Mouse (Mus musculus): ENCODE measurements around the gene Sympk. TPM values are rescaled to one million over a fixed set of nuclear protein-coding genes. Genes with fewer than 3 reads are reported as not detected.

The Sympk gene
- total RNA-seq, 1 experiment from 2014 or later: 64.8 TPM

- no peak for ATAC-seq (ENCODE audit: extremely low read depth, insufficient number of reproducible peaks, low FRiP score, poor library complexity, severe bottlenecking)
These were observed 70.3 kb downstream of the Sympk start, which contains the start of gene Six5 for GRCm38 (mm10) chr7:19094471-19094825. Gene Six5, plus strand, starts transcription at chr7:19094594.

DNA sequence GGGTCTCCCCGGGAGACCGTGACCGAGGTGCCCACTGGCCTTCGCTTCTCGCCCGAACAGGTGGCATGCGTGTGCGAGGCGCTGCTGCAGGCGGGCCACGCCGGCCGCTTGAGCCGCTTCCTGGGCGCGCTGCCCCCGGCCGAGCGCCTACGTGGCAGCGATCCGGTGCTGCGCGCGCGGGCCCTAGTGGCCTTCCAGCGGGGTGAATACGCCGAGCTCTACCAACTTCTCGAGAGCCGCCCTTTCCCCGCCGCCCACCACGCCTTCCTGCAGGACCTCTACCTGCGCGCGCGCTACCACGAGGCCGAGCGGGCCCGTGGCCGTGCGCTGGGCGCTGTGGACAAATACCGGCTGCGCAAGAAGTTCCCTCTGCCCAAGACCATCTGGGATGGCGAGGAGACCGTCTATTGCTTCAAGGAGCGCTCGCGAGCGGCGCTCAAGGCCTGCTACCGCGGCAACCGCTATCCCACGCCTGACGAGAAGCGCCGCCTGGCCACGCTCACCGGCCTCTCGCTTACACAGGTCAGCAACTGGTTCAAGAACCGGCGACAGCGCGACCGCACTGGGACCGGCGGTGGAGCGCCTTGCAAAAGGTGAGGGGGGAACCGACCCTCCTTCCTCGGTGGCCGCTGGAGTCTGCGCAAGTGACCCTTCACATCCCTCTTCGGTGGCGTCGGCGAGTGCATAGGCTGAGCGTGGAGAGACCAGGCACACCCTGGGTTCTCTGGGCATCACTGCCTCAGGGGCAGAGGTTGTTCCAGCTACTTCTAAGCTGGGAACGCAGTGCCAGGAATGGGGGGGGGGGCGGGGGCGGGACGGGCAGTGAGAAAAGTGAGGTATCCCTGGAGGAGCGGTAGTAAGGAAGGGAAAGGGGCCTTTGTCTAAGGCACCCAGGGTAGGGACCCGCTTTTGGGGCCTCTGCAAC, 70.9 kb downstream of the Sympk start:
- ATAC-seq (ENCODE audit: extremely low read depth, insufficient number of reproducible peaks, low FRiP score, poor library complexity, severe bottlenecking): no peak

DNA sequence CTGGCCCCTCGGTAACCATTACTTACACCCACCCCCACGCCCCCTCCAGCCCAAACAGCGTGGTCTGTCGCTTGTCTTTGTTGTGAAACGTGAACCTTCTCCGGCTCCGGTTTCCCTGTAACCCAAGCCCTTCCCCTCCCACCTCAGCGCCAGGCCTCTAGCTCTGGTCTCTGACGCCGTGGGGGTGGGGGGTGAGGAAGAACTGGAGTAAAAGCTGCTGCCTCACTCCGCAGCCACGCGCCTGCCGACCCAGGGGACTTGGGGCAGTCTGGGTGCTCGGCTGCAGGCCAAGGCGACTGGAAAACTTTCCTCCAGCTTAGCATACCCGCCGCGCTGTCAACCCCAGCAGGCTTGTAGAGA, 71.6 kb downstream of the Sympk start:
- ATAC-seq (ENCODE audit: extremely low read depth, insufficient number of reproducible peaks, low FRiP score, poor library complexity, severe bottlenecking): no peak

- ATAC-seq (ENCODE audit: extremely low read depth, insufficient number of reproducible peaks, low FRiP score, poor library complexity, severe bottlenecking): no peak
These were observed 72.3 kb downstream of the Sympk start for GRCm38 (mm10) chr7:19096421-19096976.

DNA sequence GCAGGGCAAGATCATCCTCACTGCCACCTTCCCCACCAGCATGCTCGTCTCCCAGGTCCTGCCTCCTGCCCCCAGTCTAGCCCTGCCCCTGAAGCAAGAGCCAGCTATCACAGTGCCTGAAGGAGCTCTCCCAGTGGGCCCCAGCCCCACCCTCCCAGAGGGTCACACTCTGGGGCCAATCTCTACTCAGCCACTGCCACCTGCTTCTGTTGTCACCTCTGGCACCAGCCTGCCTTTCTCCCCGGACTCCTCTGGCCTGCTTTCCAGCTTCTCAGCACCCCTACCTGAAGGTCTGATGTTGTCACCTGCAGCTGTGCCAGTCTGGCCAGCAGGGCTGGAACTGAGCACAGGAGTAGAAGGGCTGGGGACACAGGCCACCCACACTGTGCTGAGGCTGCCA, 73.0 kb downstream of the Sympk start:
- no peak for ATAC-seq (ENCODE audit: extremely low read depth, insufficient number of reproducible peaks, low FRiP score, poor library complexity, severe bottlenecking)

GRCm38 (mm10) chr7:19097863-19098262, 73.7 kb downstream of the Sympk start:
- no peak for ATAC-seq (ENCODE audit: extremely low read depth, insufficient number of reproducible peaks, low FRiP score, poor library complexity, severe bottlenecking)

GRCm38 (mm10) chr7:19098811-19099210, 74.6 kb downstream of the Sympk start:
- ATAC-seq (ENCODE audit: extremely low read depth, insufficient number of reproducible peaks, low FRiP score, poor library complexity, severe bottlenecking): no peak

DNA sequence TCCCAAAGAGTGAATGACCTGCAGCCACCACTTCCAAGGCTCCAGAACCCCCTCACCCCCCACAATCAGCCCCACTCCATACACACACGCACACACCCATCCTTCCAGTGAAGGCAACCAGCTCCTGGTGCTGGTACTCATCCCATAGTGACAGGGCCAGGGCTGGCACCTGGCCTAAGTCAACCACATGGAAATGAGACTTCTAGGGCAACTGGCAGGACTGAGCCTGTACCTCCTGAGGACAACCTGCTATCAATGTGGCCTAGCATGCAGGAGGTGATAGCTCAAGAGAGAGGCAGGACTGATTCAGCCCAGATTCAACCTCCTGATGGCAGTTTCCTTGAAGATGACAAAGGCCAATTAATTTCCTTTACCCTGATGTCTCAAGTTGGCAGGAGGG, 76.1 kb downstream of the Sympk start:
- no peak for ATAC-seq (ENCODE audit: extremely low read depth, insufficient number of reproducible peaks, low FRiP score, poor library complexity, severe bottlenecking)

GRCm38 (mm10) chr7:19103741-19104140, 79.6 kb downstream of the Sympk start:
- no peak for ATAC-seq (ENCODE audit: extremely low read depth, insufficient number of reproducible peaks, low FRiP score, poor library complexity, severe bottlenecking)

Other genes with a start within 250 kb of the Sympk start
- not detected in 2 replicates for gene Psg19, start 225.9 kb upstream of the Sympk start, total RNA-seq (2017)
- not detected in 2 replicates for gene Psg17, start 202.8 kb upstream of the Sympk start, total RNA-seq (2017)
- 0.49 TPM in 1 of 2 replicates, not detected in the other for gene Mill2, start 184.4 kb upstream of the Sympk start, total RNA-seq (2017)
- gene Pglyrp1, start 153.0 kb upstream of the Sympk start, total RNA-seq (2017): 146 and 154 TPM in 2 replicates
- 16.2 and 17.5 TPM in 2 replicates for gene Ccdc61, start 114.0 kb upstream of the Sympk start, total RNA-seq (2017)
- gene Nova2, start 98.5 kb upstream of the Sympk start, total RNA-seq (2017): not detected in 2 replicates
- not detected in 2 replicates for gene Nanos2, start 37.0 kb upstream of the Sympk start, total RNA-seq (2017)
- 0.74 and 2.0 TPM in 2 replicates for gene Mypop, start 33.1 kb upstream of the Sympk start, total RNA-seq (2017)
- gene Irf2bp1, start 20.3 kb upstream of the Sympk start, total RNA-seq (2017): 13.2 and 16.9 TPM in 2 replicates
- gene Foxa3, start 839 bp upstream of the Sympk start, total RNA-seq (2017): not detected in 2 replicates
- gene Rsph6a, start 30.3 kb downstream of the Sympk start, total RNA-seq (2017): 0.35 and 0.37 TPM in 2 replicates
- 3.1 and 3.4 TPM in 2 replicates for gene Dmwd, start 51.9 kb downstream of the Sympk start, total RNA-seq (2017)
- gene Dmpk, start 59.5 kb downstream of the Sympk start, total RNA-seq (2017): 1.4 and 2.1 TPM in 2 replicates
- 0.12 TPM in 1 of 2 replicates, not detected in the other for gene Six5, start 70.2 kb downstream of the Sympk start, total RNA-seq (2017)
- gene Gm4969, start 94.0 kb downstream of the Sympk start, total RNA-seq (2017): not detected in 2 replicates
- gene Fbxo46, start 95.5 kb downstream of the Sympk start, total RNA-seq (2017): 11.3 and 13.3 TPM in 2 replicates
- 3.8 and 5.3 TPM in 2 replicates for gene Qpctl, start 124.9 kb downstream of the Sympk start, total RNA-seq (2017)
- gene Snrpd2, start 125.3 kb downstream of the Sympk start, total RNA-seq (2017): 26.4 and 33.0 TPM in 2 replicates
- gene Gipr, start 141.8 kb downstream of the Sympk start, total RNA-seq (2017): not detected in 2 replicates
- gene Eml2, start 152.0 kb downstream of the Sympk start, total RNA-seq (2017): 9.1 and 13.3 TPM in 2 replicates
- gene Gpr4, start 188.2 kb downstream of the Sympk start, total RNA-seq (2017): 0.37 TPM in 1 of 2 replicates, not detected in the other
- gene Opa3, start 204.0 kb downstream of the Sympk start, total RNA-seq (2017): 12.5 and 15.3 TPM in 2 replicates
- gene Vasp, start 247.4 kb downstream of the Sympk start, total RNA-seq (2017): 400 and 419 TPM in 2 replicates